Mouse (Mus musculus) thymus, adult 2 months (tissue): ENCODE results near the gene Gas7.

ENCODE experiments used
- CTCF ChIP-seq: fragments of 200-500 bp; IDR thresholded peaks from 2 replicates; pipeline ENCODE4 v1.5.1; 2012; ENCODE audit warnings: mild to moderate bottlenecking, control low read depth, low read length, moderate library complexity, borderline replicate concordance; ENCODE audit not compliant: control insufficient read depth, poor library complexity, insufficient read depth; ENCODE audit errors: extremely low read depth
- POLR2A ChIP-seq: fragments of 200-500 bp; IDR thresholded peaks from 2 replicates; pipeline ENCODE4 v1.6.1; 2012; ENCODE audit warnings: mild to moderate bottlenecking, low read length, control low read depth, moderate library complexity; ENCODE audit not compliant: control insufficient read depth, poor library complexity, insufficient read depth; ENCODE audit errors: extremely low read depth

- TF ChIP-seq CTCF: no peak
- no peak for TF ChIP-seq POLR2A
Observed at GRCm38 (mm10) chr11:67479534-67479933, 24.3 kb downstream of the Gas7 start.
